Mouse (Mus musculus) heart, adult 2 months (tissue): Measurements from ENCODE around the gene Slc12a7.

Experiments used
- CTCF ChIP-seq: fragments of 200-600 bp; IDR thresholded peaks from 2 replicates; pipeline ENCODE4 v1.8.1; 2022; ENCODE audit warnings: antibody characterized with exemption, mild to moderate bottlenecking, moderate library complexity
- EP300 ChIP-seq: fragments of 200-500 bp; IDR thresholded peaks from 2 replicates; pipeline ENCODE4 v1.6.1; 2011; ENCODE audit warnings: low read depth, low read length, control low read depth; ENCODE audit not compliant: insufficient read depth
- POLR2A ChIP-seq: fragments of 200-500 bp; IDR thresholded peaks from 2 replicates; pipeline ENCODE4 v1.6.1; 2011; ENCODE audit warnings: mild to moderate bottlenecking, low read depth, low read length, control low read depth; ENCODE audit not compliant: insufficient read depth

DNA sequence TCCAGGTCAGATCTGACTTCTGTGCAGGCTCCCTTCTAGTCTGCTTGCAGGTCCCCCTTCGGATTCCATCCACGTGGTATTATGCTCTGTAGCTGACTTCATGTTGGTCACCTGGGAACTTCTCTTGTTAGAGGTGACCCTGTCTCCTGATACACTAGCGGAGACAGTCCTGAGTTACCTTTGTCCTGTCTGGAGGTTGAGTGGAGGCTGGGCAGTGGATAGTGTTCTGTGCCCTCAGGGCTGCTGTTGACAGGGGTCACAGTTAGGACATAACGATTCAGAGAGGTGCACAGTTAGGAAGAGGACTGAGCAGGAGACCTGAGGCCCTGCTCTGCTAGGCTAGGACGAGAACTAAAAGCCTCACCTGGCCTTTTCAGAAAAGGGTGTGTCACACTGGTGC, 34.9 kb downstream of the Slc12a7 start:
- TF ChIP-seq CTCF (no peak), POLR2A (no peak), EP300 (no peak)
